In genomic region chr5:114813525-114814181, GRCm38 (mm10) we compare ENCODE assay signal across 8 mouse cellular contexts. TPM values are rescaled to one million over a fixed set of nuclear protein-coding genes. Genes with fewer than 3 reads are reported as not detected.
DNase-seq lines count a peak whose midpoint lies in the region; ATAC-seq lines count a peak whose summit lies in the region.

No protein-coding gene starts in this region.

- H3K27me3 ChIP-seq in hindbrain, embryonic 15.5 days = no peaks in the 10 kb centered on the region

- under 1% methylated on average over 50 of the region's 50 CpGs for WGBS in hindbrain, embryonic 15.5 days

- peak overlapping the region; percentile 98 for H3K27ac ChIP-seq in hindbrain, embryonic 15.5 days (replicated peaks)

- peaks cover 38% of the 10 kb centered on the region for H3K4me1 ChIP-seq in hindbrain, embryonic 15.5 days (replicated peaks)

- H3K9me3 ChIP-seq in hindbrain, embryonic 15.5 days = no peaks in the 10 kb centered on the region

- H3K36me3 ChIP-seq in hindbrain, embryonic 15.5 days = peaks cover 6% of the 10 kb centered on the region

- peak; percentile 83 for DNase-seq in T-cell, adult 2 months (ENCODE audit: low spot score)
- DNase-seq in cerebellum, postnatal 36 days = peak; percentile 90 to 91
- peak; percentile 88 to 92 for DNase-seq in frontal cortex, postnatal 36 days (ENCODE audit: low spot score in 2 of 2)
- DNase-seq in left cerebral cortex, adult 8-10 months (ENCODE audit: low spot score in 2 of 2) = peak; percentile 79 to 88
- peak; percentile 93 for DNase-seq in right cerebral cortex, adult 18-20 months
- DNase-seq in urinary bladder, adult 2 months (ENCODE audit: low spot score) = peak; percentile 57

- peak; percentile 98 for ATAC-seq in hindbrain, embryonic 15.5 days (ENCODE audit: low FRiP score, low read depth)
- ATAC-seq in megakaryocyte, adult 5-6 weeks (ENCODE audit: poor library complexity, severe bottlenecking) = peak; percentile 97

- H3K9ac ChIP-seq in hindbrain, embryonic 15.5 days = peak overlapping the region; percentile 91

- peak overlapping the region; percentile 95 for H3K4me3 ChIP-seq in hindbrain, embryonic 15.5 days

- peak overlapping the region; percentile 62 for H3K4me2 ChIP-seq in hindbrain, embryonic 15.5 days

RNA-seq across cellular contexts. Expression of gene 1500011B03Rik, which starts 9.6 kb away (rescaled TPM):
- polyA plus RNA-seq in hindbrain, embryonic 15.5 days (2015; fragmentation: Nextera tagmentation; extraction: Ambion mirVana) = 266 and 286 TPM in 2 replicates
- 100 to 1,000 TPM; 142 to 159 (median 153) TPM for total RNA-seq in left cerebral cortex, adult 8-10 months (2022)
- total RNA-seq in megakaryocyte, adult 5-6 weeks (2015) = 30.6 and 45.3 TPM in 2 replicates
- 19.1 and 24.0 TPM in 2 replicates for total RNA-seq in megakaryocyte, adult 5-6 weeks (2017)
- polyA plus RNA-seq in urinary bladder, adult 2 months (2012; rRNA removed) = 46.2 and 54.9 TPM in 2 replicates

RNA-seq across cellular contexts. Expression of gene Git2, which starts 38.3 kb away (rescaled TPM):
- polyA plus RNA-seq in hindbrain, embryonic 15.5 days (2015; fragmentation: Nextera tagmentation; extraction: Ambion mirVana) = 51.2 and 52.8 TPM in 2 replicates
- 10 to 100 TPM; 50.4 to 53.8 (median 52.0) TPM for total RNA-seq in left cerebral cortex, adult 8-10 months (2022)
- 93.8 and 97.0 TPM in 2 replicates for total RNA-seq in megakaryocyte, adult 5-6 weeks (2015)
- 87.1 and 107 TPM in 2 replicates for total RNA-seq in megakaryocyte, adult 5-6 weeks (2017)
- 37.5 and 46.6 TPM in 2 replicates for polyA plus RNA-seq in urinary bladder, adult 2 months (2012; rRNA removed)

RNA-seq across cellular contexts. Expression of gene Ankrd13a, which starts 39.2 kb away (rescaled TPM):
- polyA plus RNA-seq in hindbrain, embryonic 15.5 days (2015; fragmentation: Nextera tagmentation; extraction: Ambion mirVana) = 35.8 and 36.2 TPM in 2 replicates
- 10 to 100 TPM; 39.5 to 52.2 (median 45.9) TPM for total RNA-seq in left cerebral cortex, adult 8-10 months (2022)
- 169 and 170 TPM in 2 replicates for total RNA-seq in megakaryocyte, adult 5-6 weeks (2015)
- total RNA-seq in megakaryocyte, adult 5-6 weeks (2017) = 204 and 225 TPM in 2 replicates
- polyA plus RNA-seq in urinary bladder, adult 2 months (2012; rRNA removed) = 55.6 and 63.2 TPM in 2 replicates

RNA-seq across cellular contexts. Expression of gene 4930519G04Rik, which starts 39.8 kb away (rescaled TPM):
- not detected in 2 replicates for polyA plus RNA-seq in hindbrain, embryonic 15.5 days (2015; fragmentation: Nextera tagmentation; extraction: Ambion mirVana)
- not detected for total RNA-seq in left cerebral cortex, adult 8-10 months (2022)
- 0.16 and 0.30 TPM in 2 replicates for total RNA-seq in megakaryocyte, adult 5-6 weeks (2015)
- 0.24 and 0.84 TPM in 2 replicates for total RNA-seq in megakaryocyte, adult 5-6 weeks (2017)
- polyA plus RNA-seq in urinary bladder, adult 2 months (2012; rRNA removed) = not detected in 2 replicates

RNA-seq across cellular contexts. Expression of gene Gm9936, which starts 44.8 kb away (rescaled TPM):
- 2.6 and 2.7 TPM in 2 replicates for polyA plus RNA-seq in hindbrain, embryonic 15.5 days (2015; fragmentation: Nextera tagmentation; extraction: Ambion mirVana)
- total RNA-seq in left cerebral cortex, adult 8-10 months (2022) = 1 to 10 TPM in 1 of 4 experiments, under 1 TPM in 3; 0.57 to 1.1 (median 0.83) TPM
- total RNA-seq in megakaryocyte, adult 5-6 weeks (2015) = not detected in 2 replicates
- total RNA-seq in megakaryocyte, adult 5-6 weeks (2017) = not detected in 2 replicates
- 0.01 and 0.04 TPM in 2 replicates for polyA plus RNA-seq in urinary bladder, adult 2 months (2012; rRNA removed)

Comparison
In these comparisons a context has a peak if more than half of its experiments do, and no peak if none do; other contexts are left out.
1. Peak in every context shown above with its lines: DNase-seq, ATAC-seq, H3K4me3 ChIP-seq and H3K27ac ChIP-seq.